21 mouse cellular contexts compared by ENCODE assay signal in the genomic region with DNA sequence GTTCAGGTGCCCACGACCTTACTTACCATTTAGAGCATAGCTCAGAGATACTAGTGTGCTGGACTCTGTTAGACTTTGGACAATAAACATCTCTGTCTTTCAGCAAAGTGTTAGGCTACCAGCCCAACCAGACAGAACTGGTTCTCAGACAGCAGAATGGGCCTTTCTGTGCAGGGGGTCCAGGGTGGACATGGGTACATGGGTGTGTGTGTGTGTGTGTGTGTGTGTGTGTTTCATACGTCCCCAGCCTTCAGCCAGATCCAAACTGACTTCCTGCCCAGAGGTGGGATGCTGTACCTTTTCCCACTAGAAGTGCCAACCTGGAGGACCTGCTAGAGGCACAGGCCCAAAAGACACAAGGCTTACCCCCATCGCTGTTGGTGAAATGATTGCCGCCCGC.
"Had no signal": no experiment of that assay in that cellular context is flagged by ENCODE, and none has a peak within 500 bp of the region (broad histone marks: within the 10 kb centered on the region; RNA-seq: fewer than 3 reads in every experiment).

No protein-coding gene starts in this region.

- ATAC-seq: intestine, embryonic 15.5 days; midbrain, embryonic 13.5 days; midbrain, embryonic 16.5 days had no signal

- H3K36me3 ChIP-seq: intestine, embryonic 15.5 days; lung, embryonic 15.5 days; midbrain, embryonic 10.5 days; midbrain, embryonic 13.5 days; neural tube, embryonic 13.5 days; stomach, embryonic 15.5 days had no signal

- DNase-seq: kidney, adult 11 months; kidney, adult 9 months; kidney, postnatal 10 days; kidney, postnatal 4 days; left cerebral cortex, postnatal 4 days; lung, adult 18-20 months; lung, postnatal 10 days; lung, postnatal 36 days; retina, postnatal 1 day; right cerebral cortex, postnatal 25 days; spleen, adult 18-20 months; thymus, postnatal 25 days had no signal

- H3K4me2 ChIP-seq: intestine, embryonic 15.5 days; lung, embryonic 15.5 days; midbrain, embryonic 13.5 days; neural tube, embryonic 13.5 days; stomach, embryonic 15.5 days had no signal

- H3K4me1 ChIP-seq: intestine, embryonic 15.5 days; lung, embryonic 15.5 days; stomach, embryonic 15.5 days had no signal

- H3K9ac ChIP-seq: intestine, embryonic 15.5 days; lung, embryonic 15.5 days; midbrain, embryonic 13.5 days; neural tube, embryonic 13.5 days; stomach, embryonic 15.5 days had no signal

- H3K9me3 ChIP-seq: intestine, embryonic 15.5 days; lung, embryonic 15.5 days; megakaryocyte, embryonic 14.5 days; midbrain, embryonic 10.5 days; midbrain, embryonic 13.5 days; neural tube, embryonic 13.5 days; stomach, embryonic 15.5 days had no signal

- H3K4me3 ChIP-seq: intestine, embryonic 15.5 days; lung, embryonic 15.5 days; midbrain, embryonic 10.5 days; midbrain, embryonic 13.5 days; myocyte; neural tube, embryonic 13.5 days; stomach, embryonic 15.5 days had no signal

- H3K27me3 ChIP-seq: intestine, embryonic 15.5 days; lung, embryonic 15.5 days; midbrain, embryonic 13.5 days; neural tube, embryonic 13.5 days; stomach, embryonic 15.5 days had no signal

- H3K27ac ChIP-seq: intestine, embryonic 15.5 days; lung, embryonic 15.5 days; midbrain, embryonic 10.5 days; midbrain, embryonic 13.5 days; neural tube, embryonic 13.5 days; stomach, embryonic 15.5 days had no signal
